Mouse (Mus musculus) heart, embryonic 14.5 days (tissue): ENCODE measurements around the gene Cacnb4. TPM values are rescaled to one million over a fixed set of nuclear protein-coding genes. Genes with fewer than 3 reads are reported as not detected.

Experiments used
- ATAC-seq: fragments of 200-750 bp; cut with Nextera tagmentation; 2 replicates; pipeline ENCODE4 v1.8.0; 2017; ENCODE audit warnings: low read depth, moderate TSS enrichment; ENCODE audit not compliant: insufficient number of reproducible peaks, insufficient read depth, low FRiP score
- H3K27ac ChIP-seq, 2 experiments: fragments of 200-500 bp in 1 of 2; fragments of 300-500 bp in 1 of 2; sonication (generic) in 1 of 2; replicated peaks in 1 of 2; 2 replicates each; pipeline ENCODE4 v1.5.1; 2012 to 2014; ENCODE audit warnings: low read depth in 2 of 2, low read length in 2 of 2, control low read depth in 1 of 2, mild to moderate bottlenecking in 1 of 2, mixed read lengths in 1 of 2; ENCODE audit not compliant: control insufficient read depth in 1 of 2, insufficient read depth in 1 of 2
- H3K27me3 ChIP-seq: fragments of 300-500 bp; sonication (generic); 2 replicates; pipeline ENCODE4 v1.6.1; 2014; ENCODE audit warnings: mild to moderate bottlenecking, low read length, control low read depth; ENCODE audit not compliant: control insufficient read depth, insufficient read depth
- H3K36me3 ChIP-seq: fragments of 300-500 bp; sonication (generic); 2 replicates; pipeline ENCODE4 v1.6.1; 2014; ENCODE audit warnings: mild to moderate bottlenecking, control low read depth, low read length, mixed read lengths; ENCODE audit not compliant: control insufficient read depth, insufficient read depth
- H3K4me1 ChIP-seq, 2 experiments: fragments of 200-500 bp in 1 of 2; fragments of 300-500 bp in 1 of 2; sonication (generic) in 1 of 2; 2 replicates each; pipeline ENCODE4 v1.6.1; 2012 to 2014; ENCODE audit warnings: low read length in 2 of 2, control low read depth in 1 of 2, mixed read lengths in 1 of 2; ENCODE audit not compliant: control insufficient read depth in 2 of 2, insufficient read depth in 2 of 2
- H3K4me2 ChIP-seq: fragments of 300-500 bp; sonication (generic); 2 replicates; pipeline ENCODE4 v1.6.1; 2014; ENCODE audit warnings: mild to moderate bottlenecking, low read length
- H3K4me3 ChIP-seq, 2 experiments: fragments of 200-500 bp in 1 of 2; fragments of 300-500 bp in 1 of 2; sonication (generic) in 1 of 2; 2 replicates each; pipeline ENCODE4 v1.5.1; 2012 to 2014; ENCODE audit warnings: low read length in 2 of 2, mild to moderate bottlenecking in 2 of 2, control low read depth in 1 of 2, low read depth in 1 of 2, moderate library complexity in 1 of 2; ENCODE audit not compliant: control insufficient read depth in 1 of 2, insufficient read depth in 1 of 2
- H3K9ac ChIP-seq: fragments of 300-500 bp; sonication (generic); 2 replicates; pipeline ENCODE4 v1.6.1; 2014; ENCODE audit warnings: mild to moderate bottlenecking, low read length
- H3K9me3 ChIP-seq: fragments of 300-500 bp; sonication (generic); 2 replicates; pipeline ENCODE4 v1.6.1; 2016; ENCODE audit warnings: low read length, control low read depth; ENCODE audit not compliant: control insufficient read depth
- WGBS: fragments of 180-500 bp; shearing (Covaris S2); extraction: QIAGEN DNeasy Blood & Tissue Kit; methylation state at CpG from one replicate; pipeline ENCODE4 v1.1.7; 2014; 5-methylcytosine and 5-hydroxymethylcytosine counted together
- polyA plus RNA-seq: library from polyadenylated mRNA; unstranded; fragments of >200 nt; fragmentation: Nextera tagmentation; extraction: Ambion mirVana; gene quantifications from 2 replicates; pipeline ENCODE4 v1.2.1, GENCODE M21; 2014

Cacnb4 gene
- polyA plus RNA-seq, 1 experiment from 2014 or later = 0.43 TPM

DNA sequence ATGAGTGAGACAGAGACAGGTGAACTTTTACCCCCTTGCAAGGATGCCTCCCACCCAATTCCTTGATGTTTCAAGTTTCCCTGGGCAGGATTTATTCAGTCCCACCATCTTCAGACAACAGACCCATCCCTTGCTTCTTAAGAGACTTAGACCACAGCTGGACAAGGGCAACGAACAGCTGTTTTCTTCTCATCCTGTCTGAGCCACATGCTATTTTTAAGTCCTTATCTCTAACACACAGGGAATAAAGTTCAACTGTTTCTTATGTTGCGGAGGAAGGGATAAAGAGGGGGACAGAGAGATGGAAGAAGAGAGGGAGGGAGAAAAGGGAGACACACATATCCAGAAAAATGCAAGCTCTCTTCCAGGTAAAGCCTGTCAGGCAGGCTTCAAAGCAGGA lies 57.8 kb downstream of the Cacnb4 start:
- no peaks in the 10 kb centered on the region for H3K9me3 ChIP-seq
- no peak for ATAC-seq
- H3K36me3 ChIP-seq = no peaks in the 10 kb centered on the region
- H3K4me3 ChIP-seq = peak overlapping the region in 1 of 2 experiments; percentile 37; a peak in 2 of 4 replicates
- H3K4me1 ChIP-seq = peaks cover 8 to 17% of the 10 kb centered on the region in 2 experiments
- H3K27me3 ChIP-seq = no peaks in the 10 kb centered on the region
- H3K27ac ChIP-seq = no peak overlapping the region
- no peak overlapping the region for H3K9ac ChIP-seq
- H3K4me2 ChIP-seq = peak overlapping the region; percentile 68
- WGBS = 7% methylated on average over 2 of the region's 2 CpGs

DNA sequence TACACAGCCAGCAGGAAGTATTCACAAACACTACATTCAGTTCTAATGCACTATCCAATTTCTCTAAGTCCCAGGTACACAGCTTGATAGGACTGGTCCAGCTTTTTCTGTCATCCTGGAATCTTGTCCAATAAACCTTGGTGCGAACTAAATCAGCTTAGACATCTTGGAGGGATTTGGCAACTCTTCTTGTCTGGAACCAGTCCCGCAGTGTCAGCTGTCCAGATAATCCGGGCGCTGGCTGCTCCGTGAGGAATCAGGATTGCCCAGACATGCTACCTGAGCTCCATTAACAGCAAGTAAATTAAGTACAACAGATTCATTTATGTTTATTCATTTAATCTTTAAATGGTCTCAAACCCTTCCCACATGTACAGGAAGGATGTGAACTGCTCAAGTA lies 61.2 kb downstream of the Cacnb4 start:
- Histone ChIP-seq H3K4me1 (peaks cover 2 to 7% of the 10 kb centered on the region in 2 experiments; a peak in 3 of 4 replicates), H3K9me3 (no peaks in the 10 kb centered on the region), H3K4me2 (no peak overlapping the region), H3K4me3 (no peak overlapping the region), H3K36me3 (no peaks in the 10 kb centered on the region), H3K27me3 (no peaks in the 10 kb centered on the region), H3K27ac (no peak overlapping the region), H3K9ac (no peak overlapping the region)
- ATAC-seq = no peak
- 75% methylated on average over 5 of the region's 5 CpGs for WGBS

DNA sequence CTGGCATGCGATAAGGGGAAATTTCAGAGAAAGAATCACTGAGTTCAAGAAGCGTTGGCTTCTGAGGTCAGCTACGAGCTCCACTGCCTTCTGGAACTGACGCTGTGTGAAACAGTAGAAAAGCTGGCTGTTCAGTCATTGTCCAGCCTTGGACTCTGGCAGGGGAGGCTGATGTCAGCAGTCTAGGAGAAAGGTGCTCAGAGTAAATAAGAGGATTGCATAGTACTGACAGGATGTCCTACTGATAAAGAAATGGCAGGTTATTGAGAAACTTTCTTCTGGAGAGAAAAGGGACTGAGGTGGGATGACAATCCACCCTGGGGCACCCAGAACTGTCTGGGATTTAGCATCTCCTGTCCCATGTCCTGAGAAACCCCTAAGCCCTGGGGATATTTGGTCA lies 62.7 kb downstream of the Cacnb4 start:
- ATAC-seq = no peak
- H3K4me3 ChIP-seq = no peak overlapping the region
- WGBS = 86% methylated on average over 4 of the region's 4 CpGs
- no peaks in the 10 kb centered on the region for H3K9me3 ChIP-seq
- no peaks in the 10 kb centered on the region for H3K36me3 ChIP-seq
- H3K9ac ChIP-seq = no peak overlapping the region
- no peaks in the 10 kb centered on the region for H3K27me3 ChIP-seq
- H3K4me1 ChIP-seq = peaks cover 2 to 6% of the 10 kb centered on the region in 2 experiments; a peak in 3 of 4 replicates
- no peak overlapping the region for H3K27ac ChIP-seq
- no peak overlapping the region for H3K4me2 ChIP-seq

DNA sequence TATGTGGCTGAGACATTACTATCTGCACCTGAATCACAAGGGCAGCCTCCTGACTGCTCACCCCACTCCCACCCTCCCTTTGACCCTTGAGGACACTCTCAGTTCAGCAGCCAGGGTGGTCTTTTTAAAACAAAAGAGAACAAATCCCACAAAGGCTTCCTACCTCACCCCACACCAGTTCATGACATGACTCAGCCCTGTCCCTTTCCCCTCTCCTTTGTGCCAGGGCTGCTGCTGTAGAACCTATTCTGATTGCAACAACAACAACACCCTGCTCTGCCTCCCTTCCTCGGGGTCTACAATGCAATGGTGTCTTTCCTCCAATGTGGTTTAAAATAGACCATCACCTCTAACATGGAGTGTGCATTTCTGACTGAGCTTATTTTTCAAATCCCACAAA lies 67.1 kb downstream of the Cacnb4 start:
- no peak overlapping the region for H3K27ac ChIP-seq
- no peaks in the 10 kb centered on the region for H3K4me1 ChIP-seq
- H3K9ac ChIP-seq = no peak overlapping the region
- H3K36me3 ChIP-seq = no peaks in the 10 kb centered on the region
- 57% methylated on average over 1 of the region's 1 CpGs for WGBS
- H3K4me3 ChIP-seq = no peak overlapping the region
- H3K4me2 ChIP-seq = no peak overlapping the region
- no peaks in the 10 kb centered on the region for H3K9me3 ChIP-seq
- no peaks in the 10 kb centered on the region for H3K27me3 ChIP-seq
- no peak for ATAC-seq

DNA sequence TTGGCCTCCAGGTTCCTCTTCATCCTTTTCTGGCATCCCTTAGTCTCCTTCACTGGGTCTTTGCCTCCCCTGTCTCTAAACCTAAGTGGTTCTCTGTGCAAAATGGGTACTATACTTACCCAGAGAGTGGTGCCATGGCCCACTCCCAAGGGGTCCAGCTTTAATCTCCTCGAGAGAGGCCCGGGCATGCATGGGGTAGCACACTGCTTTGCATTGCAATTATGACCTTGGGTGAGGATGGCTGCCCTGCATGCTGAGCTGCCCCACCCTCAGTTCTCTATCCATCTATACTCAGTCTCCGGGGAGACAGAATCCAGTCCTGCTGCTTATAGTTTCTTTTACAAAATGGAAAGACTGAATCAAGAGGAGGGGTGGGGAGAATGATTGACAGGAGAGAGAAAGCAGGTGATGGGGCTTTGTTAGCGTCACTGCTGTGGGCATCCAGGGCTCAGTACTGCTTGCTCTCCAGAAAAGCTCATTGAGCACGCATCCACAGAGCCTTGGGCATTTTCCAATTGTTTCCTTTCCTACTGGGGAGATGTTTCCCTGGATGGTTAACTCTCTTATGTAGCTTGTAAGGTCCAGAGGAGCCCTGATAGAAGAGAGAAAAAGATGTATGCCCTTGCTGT lies 68.7 kb downstream of the Cacnb4 start:
- 67% methylated on average over 5 of the region's 5 CpGs for WGBS
- Histone ChIP-seq H3K4me2 (no peak overlapping the region), H3K27ac (no peak overlapping the region), H3K27me3 (no peaks in the 10 kb centered on the region), H3K9me3 (no peaks in the 10 kb centered on the region), H3K9ac (no peak overlapping the region), H3K4me3 (no peak overlapping the region), H3K36me3 (no peaks in the 10 kb centered on the region), H3K4me1 (peaks cover 4 to 6% of the 10 kb centered on the region in 2 experiments; a peak in 3 of 4 replicates)
- ATAC-seq = no peak

DNA sequence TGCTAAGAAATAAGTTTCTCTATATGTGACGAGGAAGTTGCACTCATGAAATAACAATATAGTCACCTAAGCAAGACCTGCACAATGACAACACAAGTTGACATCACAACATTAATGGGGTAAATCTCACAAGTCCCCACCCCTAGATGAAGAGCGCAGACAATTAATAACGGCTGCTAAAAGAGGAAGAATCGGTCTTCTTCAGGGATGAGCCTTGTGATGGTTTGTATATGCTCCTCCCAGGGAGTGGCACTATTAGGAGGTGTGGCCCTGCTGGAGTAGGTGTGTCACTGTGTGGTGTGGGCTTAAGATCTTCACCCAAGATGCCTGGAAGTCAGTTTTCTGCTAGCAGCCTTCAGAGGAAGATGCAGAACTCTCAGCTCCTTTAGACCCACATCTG lies 70.3 kb downstream of the Cacnb4 start:
- no peak overlapping the region for H3K4me3 ChIP-seq
- H3K36me3 ChIP-seq = no peaks in the 10 kb centered on the region
- peaks cover 6 to 7% of the 10 kb centered on the region in 2 experiments; a peak in 3 of 4 replicates for H3K4me1 ChIP-seq
- 92% methylated on average over 4 of the region's 4 CpGs for WGBS
- H3K9me3 ChIP-seq = no peaks in the 10 kb centered on the region
- no peak overlapping the region for H3K9ac ChIP-seq
- H3K27ac ChIP-seq = no peak overlapping the region
- H3K27me3 ChIP-seq = no peaks in the 10 kb centered on the region
- ATAC-seq = no peak
- H3K4me2 ChIP-seq = no peak overlapping the region

DNA sequence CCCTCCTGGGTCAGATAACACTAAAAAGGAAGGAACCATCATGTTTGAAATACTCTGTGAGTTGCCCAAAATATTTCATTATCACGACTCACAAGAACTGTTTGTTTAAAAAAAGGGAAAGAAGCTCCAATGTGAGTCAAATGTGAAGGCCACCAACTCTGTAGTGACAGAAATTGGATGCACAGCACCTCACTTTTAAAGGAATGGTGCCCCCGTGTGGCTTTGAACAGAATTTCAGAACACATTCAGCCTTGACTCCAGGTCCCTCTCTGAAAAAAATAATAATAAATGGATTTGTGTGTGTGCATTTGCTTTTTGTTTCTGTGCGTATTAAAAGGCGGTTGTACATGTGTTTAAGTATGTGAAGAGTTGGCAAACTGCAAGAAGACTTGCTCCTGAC lies 71.3 kb downstream of the Cacnb4 start:
- no peak overlapping the region for H3K4me3 ChIP-seq
- ATAC-seq = no peak
- no peaks in the 10 kb centered on the region for H3K27me3 ChIP-seq
- peaks cover 6 to 7% of the 10 kb centered on the region in 2 experiments; a peak in 3 of 4 replicates for H3K4me1 ChIP-seq
- no peaks in the 10 kb centered on the region for H3K9me3 ChIP-seq
- no peak overlapping the region for H3K4me2 ChIP-seq
- 12% methylated on average over 4 of the region's 4 CpGs for WGBS
- no peak overlapping the region for H3K27ac ChIP-seq
- no peaks in the 10 kb centered on the region for H3K36me3 ChIP-seq
- no peak overlapping the region for H3K9ac ChIP-seq

DNA sequence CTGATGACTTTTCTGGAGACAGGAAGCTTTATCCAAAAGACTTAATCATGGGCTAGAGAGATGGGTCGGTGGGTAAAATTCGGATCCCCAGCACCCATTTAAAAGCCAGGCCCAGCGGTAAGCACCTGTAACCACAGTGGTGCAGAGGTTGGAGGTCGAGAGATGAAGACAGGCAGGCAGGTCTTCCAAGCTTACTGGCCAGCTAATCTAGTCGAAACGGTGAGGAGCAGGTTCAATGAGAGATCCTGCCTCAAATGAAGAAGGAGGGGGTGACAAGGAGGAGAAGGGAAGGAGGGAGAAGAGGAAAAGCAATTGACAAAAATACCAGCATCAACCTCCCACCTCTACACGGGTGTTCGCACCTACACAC lies 72.0 kb downstream of the Cacnb4 start:
- Histone ChIP-seq H3K9me3 (no peaks in the 10 kb centered on the region), H3K9ac (no peak overlapping the region), H3K4me2 (no peak overlapping the region), H3K4me3 (no peak overlapping the region), H3K36me3 (no peaks in the 10 kb centered on the region), H3K27me3 (no peaks in the 10 kb centered on the region), H3K4me1 (peaks cover 6 to 7% of the 10 kb centered on the region in 2 experiments; a peak in 3 of 4 replicates), H3K27ac (no peak overlapping the region)
- ATAC-seq = no peak
- 81% methylated on average over 8 of the region's 8 CpGs for WGBS
